Mouse (Mus musculus): ENCODE data around the gene Col2a1.

DNA sequence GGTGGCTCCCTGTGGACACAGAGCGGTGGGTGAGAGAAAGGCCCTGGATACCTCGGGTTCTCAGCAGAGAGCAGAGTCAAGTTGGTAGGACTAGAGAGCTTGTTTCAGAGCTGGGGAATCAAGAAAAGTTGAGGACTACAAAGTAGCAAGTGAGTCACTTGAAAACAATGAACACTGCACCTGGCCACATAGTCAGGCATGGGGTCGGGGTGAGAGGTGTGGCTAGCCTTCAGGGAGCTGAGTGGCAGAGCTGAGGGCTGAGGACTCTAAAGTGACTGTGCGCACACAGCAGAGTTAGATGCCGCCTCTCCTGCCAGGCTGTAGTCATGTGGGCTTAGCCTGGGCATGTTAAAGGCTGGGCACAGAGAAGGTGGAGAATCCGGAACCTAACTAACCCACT, 22.9 kb downstream of the Col2a1 start:
- no peak for TF ChIP-seq CTCF (conservative IDR thresholded peaks at IDR 0.05; ENCODE audit: insufficient read depth, insufficient read length, low read depth, low read length)
- no peak for TF ChIP-seq POLR2A (IDR thresholded peaks at IDR 0.05; ENCODE audit: low read depth, low read length)

Measured in kidney, adult 2 months (tissue).